Mouse (Mus musculus) spleen, adult 18-20 months (tissue): ENCODE results near the gene Ccdc15.

Source experiments
- DNase-seq, 2 experiments: peaks; one replicate each; pipeline ENCODE4 v3.0.0; 2022; ENCODE audit warnings: mixed read lengths in 2 of 2

The Ccdc15 gene

DNA sequence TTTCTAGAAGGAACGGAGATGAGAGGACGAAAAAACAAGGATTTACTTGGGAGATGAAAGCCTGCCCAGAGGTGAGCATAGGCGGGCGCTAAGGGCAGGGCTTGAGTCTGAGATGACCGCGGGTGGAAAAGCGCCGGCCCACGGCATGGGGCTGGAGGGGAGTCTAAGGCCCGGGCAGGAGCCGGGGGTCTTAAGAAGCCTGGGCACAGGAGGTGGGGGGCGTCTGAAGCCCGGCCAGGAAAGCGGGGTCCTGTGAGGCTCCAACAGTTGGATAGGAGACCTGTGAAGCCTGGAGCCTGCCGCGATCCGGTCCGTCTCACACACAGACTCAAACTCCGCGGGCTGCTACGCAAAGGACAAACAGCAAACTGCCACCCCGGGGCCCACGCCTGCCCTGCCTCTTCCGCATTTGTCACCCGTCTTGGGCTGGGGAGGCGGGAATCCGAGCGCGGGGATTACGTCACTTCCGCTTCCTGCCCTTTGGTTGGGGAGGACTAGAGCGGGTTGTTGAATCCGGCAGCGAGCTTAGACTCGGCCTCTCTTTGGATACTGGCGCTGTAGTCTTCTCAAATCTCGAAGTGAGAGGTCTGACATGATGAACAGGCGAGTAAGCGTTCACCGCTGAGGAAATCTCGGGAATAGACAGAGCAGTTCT lies at the start of gene Ccdc15:
Gene Ccdc15 (minus strand): TSS at position 445 of the 655 bp plus-strand sequence.
- peak; percentile 92 to 93 for DNase-seq

DNA sequence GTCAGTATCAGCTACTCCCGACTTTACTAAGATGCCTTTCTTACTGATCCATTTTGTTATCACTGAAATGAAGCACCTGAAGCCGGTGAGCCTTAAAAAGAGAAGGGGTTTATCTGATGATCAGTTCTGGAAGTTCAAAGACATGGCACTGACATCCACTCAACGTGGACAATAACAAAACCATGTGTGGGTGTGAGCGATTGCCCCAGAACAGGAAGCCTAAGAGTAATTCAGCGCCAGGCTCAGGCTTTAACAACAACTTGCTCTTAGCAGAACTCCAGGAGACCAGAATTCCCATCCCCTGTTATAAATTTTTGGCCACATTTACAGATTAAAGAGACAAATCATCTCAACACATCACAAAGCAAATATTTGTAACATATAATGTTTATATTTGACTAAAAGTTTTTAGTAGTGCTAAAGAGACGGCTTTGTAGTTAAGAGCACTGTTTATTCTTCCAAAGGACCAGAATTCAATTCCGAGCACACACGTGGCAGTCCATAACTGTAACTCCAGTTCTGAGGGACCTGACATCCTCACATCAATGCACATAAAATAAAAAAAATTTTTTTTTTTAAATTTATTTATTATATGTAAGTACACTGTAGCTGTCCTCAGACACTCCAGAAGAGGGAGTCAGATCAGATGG lies 45.4 kb upstream of the Ccdc15 start:
- DNase-seq, result no peak

DNA sequence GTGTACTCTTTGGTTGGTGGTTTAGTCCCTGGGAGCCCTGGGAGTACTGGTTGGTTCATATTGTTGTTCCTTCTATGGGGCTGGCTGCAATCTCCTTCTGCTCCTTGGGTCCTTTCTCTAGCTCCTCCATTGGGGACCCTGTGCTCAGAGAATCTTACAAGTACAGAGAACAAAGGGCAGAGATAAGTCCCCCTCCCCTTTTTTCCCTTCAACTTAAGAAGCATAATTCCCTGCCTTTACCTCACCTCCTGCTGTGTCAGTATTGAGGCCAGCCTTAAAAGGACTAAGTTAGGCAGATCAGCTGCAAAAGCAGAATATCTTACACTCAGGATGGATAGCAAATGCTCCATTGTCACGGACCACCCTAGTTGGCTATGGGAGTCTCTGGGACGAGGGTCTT lies 43.8 kb upstream of the Ccdc15 start:
- DNase-seq, result no peak

DNA sequence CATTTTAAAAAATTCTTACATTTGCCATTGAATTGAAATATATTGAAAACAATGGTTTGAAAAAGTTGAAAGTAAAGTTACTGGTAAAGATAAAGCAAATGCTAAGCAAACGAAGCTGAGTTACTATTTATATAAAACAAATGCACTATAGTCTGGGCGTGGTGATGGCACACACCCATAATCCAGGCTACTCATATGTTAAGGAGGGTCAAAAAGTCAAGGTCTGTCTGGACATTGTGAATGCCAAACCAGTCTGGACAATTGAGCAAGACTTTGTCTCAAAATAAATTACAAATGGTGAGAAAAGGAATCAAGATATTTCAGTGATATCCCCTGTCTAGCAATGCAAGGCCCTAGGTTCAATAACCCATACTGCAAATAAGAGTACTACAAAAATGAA lies 42.7 kb upstream of the Ccdc15 start:
- DNase-seq, result no peak

DNA sequence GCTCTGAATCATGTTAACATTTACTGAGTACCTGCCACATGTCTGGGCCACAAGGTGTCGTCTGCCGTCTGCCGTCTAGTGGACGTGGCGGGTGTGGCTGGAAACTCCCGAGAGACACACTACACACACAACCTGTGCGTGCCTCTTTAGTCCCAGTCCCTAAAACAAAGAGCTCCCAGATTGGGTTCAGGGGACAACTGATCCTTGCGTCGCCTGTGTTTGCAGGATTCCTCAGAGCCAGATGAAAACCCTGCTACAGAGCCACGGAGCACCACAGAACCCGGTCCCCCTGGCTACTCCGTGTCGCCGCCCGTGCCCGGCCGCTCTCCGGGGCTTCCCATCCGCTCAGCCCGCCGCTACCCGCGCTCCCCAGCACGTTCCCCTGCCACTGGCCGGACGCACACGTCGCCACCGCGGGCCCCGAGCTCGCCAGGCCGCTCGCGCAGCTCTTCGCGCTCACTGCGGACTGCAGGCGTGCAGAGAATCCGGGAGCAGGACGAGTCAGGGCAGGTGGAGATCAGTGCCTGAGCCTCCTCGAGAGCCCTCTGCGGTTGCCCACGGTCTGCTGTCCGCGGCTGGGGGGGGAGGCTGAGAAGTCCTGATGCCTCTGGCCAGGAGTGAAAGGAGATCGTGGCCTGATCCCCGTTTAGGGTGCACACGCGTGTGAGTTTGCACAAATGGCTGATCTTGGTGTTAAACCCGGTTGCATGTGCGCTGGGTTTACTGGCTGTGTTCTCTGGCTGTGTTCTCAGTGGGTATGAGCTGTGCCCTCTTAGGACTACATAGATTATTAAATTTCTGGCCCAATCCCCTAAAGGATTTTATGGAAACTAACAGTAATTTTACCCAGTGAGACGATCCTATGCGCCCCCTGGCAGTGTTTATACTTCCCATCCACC lies 36.3 kb upstream of the Ccdc15 start:
- DNase-seq, result peak in 1 of 2 experiments; percentile 8

DNA sequence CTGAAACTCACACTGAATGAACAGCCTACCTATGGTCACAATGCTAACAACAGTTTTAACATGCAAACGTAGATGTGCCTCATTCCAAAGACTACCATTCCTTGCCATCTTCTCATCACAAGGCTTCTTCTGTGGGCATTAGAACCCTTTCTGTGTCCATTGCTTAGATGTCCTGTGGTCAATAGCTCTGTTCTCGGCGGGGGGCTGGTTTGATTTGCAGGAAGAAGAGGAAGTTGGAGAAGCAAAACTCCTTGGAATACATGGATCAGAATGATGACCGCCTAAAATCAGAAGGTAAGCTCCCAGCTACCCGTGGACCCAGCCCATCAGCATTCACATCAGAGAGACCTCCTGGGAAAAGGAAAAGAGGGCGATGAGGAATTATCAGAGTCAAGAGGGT lies 34.9 kb upstream of the Ccdc15 start:
- DNase-seq, result no peak

DNA sequence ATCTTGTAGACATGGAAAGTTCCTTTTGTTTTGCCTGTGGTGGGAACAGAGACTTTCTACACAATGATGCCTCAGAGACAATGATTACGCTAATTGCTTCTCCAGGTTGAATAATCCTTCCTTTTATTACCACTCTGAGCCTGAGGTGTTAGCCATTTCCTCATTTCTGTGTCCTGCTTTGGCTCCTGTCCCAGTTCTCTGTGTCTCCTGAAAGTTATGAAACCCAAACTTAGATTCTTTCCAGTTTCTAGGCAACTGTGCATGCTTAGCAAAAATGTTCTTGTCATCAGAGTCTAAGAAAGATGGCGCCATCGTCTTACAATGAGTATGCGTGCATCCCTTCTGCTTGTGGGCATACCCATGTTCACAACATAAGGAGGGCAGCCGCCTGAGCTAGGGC lies 27.5 kb upstream of the Ccdc15 start:
- DNase-seq, result no peak

DNA sequence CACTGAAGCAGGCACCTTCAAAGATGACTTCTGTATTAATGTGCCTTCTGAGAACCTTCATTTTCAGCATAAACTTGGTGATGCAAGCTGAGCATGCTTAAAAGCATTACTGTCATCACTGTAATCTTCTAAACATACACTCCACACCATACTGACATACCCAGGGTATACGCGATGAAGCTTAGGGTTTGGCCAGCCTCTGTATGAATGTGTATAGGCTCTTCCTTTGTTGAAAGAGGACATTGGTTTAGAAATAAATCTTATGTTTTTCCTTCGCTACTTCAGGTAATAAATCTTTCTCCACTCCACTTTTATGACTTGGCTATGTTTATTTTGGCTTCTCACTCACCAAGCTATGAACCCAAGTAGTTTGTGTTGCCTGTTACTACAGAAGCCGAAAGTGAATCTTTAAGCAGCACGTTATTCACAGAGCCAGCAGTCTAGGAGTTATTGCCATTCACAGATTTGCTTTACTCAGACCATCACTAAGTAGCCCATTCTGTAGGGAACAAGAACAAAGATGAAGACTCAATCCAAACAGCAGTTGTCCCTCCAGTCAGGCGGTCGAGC lies 23.1 kb upstream of the Ccdc15 start:
- DNase-seq, result no peak

DNA sequence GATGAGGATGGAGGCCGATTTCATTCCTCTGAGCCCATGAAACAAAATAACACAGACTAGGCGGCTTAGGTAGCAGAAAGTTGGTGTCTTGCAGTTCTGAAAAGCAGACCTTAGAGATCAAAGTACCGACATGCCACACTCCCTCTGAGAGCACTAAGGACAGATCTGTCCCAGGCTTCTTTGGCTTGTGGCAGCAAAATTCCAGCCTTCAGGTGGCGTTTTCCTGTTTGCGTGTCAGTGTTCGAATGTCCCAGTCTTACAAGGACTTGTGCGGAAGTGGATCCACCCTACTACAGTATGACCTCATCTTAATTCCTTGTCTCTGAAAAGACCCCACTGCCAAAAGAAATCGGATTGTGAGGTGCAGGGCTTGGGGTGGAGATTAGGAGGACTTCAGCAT lies 20.6 kb upstream of the Ccdc15 start:
- DNase-seq, result no peak

DNA sequence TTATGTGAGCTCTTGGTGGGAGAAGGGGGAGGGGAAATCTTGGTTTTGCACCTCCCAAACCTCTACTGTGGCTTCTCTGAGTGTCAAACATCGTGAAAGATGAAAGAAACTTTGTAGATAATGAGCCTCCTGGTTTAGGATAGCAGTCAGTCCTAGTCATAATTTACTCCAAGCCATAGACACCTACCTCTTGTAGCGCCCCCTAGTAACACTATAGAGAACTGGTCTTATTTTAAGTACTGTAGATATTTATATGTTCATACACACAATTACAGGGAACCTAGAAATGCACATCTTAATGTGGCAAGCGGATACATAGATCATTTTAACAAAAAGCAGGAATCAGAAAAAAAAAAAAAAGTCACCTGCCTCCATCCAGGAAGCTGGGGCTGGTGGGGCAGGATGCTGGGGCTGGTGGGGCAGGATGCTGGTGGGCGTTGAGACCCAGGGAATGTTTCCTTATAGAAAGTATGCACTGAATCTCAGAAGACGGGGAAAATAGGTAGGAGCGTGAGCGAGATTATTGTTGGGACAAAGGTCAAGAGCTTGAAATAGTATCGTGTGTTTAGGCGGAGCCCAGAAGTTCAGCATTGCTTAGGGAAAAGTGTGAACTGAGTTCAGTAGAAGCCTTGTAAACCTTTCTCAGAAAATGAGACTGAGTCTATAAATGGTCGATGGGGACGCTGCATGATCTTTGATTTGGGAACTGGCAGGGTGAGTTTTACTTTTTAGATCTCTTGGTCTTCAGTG lies 20.0 kb upstream of the Ccdc15 start:
- DNase-seq, result no peak

DNA sequence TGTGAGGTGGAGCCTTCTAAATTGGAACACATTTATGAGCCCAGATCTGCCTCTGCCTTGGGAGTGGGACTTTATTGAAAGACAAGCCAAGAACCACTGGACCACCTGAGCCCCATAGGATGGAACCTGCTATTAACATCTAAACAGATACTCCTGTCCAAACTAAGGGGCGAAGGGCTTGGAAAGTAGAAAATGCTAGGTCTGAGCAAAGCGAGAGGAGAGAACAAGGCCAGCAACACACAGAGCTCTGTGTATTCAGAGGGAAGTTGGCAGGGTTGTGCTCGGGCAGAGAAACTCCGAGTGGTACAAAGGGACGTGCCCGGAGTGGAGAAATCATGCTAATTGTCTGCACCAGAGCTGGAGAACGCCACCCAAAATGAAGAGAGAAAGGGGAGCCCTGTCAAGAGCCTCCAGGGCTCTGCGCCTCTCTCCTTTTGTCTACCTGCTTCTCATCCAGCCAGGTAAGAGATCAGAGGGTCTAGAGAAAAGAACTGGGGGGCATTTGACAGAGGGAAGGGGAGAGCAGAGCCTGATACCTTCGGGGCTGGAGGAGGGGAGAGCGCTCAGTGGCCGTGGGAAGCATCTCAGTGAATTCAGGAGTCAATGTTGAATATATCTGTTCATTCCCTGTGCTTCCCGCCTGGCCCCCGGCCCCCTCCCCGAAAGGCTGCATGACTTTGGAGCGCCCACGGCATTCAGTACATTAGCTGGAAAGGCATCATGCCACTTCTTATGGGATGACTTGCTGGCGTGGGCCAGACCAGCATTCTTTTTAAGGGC lies 19.3 kb upstream of the Ccdc15 start, which contains the start of gene Hepacam:
Gene Hepacam (plus strand): TSS at position 51 of the 780 bp plus-strand sequence.
- DNase-seq, result no peak

DNA sequence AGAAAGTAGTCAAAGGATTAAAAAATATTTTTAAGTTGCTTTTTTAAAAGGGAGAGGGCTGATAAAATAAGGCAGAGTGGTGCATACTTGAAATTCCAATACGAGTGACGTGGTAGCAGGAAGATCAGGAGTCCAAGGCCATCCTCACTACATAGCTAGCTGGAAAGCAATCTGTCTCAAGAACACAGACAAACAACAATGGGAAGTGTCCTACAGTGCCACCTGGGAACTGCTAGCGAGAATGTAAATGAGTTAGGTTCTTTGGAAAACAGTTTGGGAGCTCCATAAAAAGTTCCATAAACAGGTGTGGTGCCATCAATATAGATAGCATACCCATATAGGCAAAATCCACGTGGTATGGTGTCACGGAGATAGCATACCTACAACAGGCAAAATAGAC lies 17.5 kb upstream of the Ccdc15 start:
- no peak for DNase-seq

DNA sequence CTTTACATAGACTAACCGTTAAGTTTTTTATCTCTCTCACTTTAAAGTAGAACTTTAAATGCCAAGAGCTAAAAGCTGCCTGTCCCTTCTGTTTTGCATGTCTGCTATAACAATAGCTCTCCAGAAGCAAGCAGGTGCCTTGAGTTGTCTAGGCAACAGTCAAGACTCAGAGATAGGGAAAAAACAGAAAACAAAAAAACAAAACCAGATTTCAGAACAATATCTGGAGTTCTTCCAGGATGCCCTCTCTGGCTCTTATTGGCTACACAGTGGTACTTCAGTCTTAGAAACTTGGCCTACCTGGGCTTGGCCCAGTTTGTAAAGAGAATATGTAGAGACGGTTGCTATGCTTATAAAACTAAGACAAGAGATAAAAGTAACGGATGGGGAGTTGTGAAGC lies 16.2 kb upstream of the Ccdc15 start:
- no peak for DNase-seq

DNA sequence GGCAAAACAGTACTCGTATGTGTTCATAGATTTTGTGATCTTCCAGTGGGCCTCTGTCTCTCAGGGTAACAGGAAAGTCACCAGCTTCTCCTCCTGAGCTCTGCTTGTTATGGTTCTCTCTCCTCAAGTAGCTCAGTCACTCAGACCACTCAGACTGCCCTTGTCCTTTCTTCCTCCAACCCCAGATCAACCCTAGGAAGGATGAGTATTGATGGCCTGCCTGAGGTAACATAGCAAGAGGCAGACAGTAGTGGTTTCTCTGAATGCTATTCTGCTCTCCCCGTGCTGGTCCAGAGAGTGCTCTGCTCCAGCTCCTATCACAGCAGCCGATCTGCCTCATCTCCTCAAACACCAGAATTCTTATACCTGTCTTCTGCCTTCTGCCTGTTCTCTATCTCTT lies 15.3 kb upstream of the Ccdc15 start:
- DNase-seq, result no peak

DNA sequence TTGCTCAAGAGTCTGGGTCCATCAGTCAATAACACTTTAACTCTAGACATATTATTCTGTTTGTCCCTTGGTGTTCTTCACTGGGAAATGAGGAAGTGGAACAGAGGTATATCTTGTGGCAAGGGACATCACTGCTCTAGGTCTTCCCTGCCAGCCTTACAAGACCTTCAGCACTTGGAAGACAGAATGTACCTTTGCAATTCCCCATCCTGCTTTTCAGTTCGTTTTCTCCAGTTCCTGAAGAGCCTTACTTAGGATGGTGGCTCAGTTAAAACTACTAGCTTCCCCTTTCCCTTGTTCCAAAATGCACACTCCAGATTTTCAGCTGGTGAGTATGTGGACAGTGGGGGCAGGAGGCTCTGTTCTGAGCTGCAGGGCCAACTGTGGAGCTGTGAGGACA lies 14.6 kb upstream of the Ccdc15 start:
- DNase-seq, result no peak

DNA sequence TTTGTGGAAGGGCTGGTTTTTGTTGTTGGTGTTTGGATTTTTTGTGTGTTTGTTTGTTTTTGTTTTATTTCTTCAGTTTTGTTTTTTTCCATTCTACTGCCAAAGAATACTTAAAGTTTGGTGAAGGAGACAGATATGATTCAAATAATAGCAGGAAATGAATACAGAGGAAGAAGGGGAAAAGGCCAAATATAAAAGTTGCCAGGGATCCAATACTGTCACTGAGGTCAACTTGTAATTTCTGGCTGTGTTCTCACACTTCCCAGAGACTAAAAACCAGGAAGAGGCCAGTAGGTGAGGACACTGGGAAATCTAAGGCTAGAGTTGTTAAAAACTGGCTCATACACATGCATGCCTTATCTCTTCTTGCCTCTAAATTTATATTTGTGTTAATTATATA lies 13.9 kb upstream of the Ccdc15 start:
- DNase-seq, result no peak

DNA sequence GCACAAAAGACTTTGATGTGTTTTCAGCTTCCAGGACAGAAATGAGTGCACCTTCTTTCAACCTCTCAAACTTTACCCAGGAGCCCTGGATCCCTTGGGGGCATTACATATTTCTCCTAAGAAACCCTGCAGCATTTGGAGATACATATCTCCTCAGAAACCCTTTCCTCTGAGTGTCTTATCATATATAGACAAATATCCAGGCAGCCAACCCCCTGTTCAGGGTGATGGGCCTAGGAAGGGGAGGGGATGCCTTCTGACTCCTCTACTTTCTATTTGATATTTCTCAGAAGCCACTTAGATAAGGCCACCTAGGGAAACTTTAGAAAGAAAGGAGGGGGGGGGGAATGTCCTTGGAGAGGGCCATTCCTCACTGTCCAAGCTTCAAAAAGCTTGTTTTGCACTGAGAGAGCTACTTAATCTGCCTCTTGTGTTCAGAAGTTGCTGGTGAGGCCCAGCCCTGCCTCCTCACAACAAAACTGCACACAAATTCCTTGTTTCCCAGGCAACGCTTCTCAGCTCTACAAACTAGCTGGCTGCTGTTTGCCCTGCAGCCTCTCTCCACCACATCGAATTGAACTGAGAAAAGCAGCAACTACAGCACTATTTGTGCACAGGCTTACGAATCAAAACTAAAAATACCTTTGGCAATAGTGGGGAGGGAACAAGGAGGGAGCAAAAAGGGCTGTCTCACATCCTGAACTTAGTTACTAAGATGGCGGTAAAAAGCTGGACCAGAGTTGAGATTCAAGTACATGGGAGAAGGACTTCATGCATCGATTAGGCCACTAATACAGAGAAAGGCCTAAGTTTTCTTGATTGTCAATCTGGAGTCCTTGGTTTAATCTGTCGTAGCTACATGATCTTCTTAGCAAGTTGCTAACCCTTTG lies 11.3 kb upstream of the Ccdc15 start:
- no peak for DNase-seq

DNA sequence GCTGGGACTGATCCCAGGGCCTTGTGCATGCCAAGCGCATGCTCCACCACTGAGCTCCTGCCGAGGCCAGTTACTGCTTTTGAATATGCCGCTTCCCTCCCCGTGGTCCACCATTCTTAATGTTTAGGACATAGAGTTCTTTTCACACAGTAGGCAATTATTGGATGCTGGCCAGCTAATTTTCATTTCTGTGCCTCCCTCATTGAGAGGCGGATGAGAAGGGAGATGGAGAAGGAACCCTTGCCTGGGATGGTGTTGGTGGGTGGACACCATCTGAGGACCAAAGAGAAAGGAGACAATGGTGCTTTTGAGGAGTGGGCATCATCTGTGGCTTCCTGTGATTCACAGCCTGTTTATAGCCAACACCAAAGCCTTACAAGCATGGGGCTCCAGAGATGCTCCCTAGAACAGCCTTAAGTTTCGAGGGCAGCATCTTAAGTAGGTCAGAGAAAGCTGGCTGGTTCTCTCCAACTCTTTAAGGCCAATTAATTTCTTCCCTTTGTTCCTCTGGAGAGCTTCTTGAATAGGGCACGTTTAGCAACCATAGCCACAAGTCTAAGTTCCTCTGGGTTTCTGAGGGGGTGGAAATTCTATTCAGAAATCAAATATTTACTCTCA lies 10.6 kb upstream of the Ccdc15 start:
- no peak for DNase-seq

DNA sequence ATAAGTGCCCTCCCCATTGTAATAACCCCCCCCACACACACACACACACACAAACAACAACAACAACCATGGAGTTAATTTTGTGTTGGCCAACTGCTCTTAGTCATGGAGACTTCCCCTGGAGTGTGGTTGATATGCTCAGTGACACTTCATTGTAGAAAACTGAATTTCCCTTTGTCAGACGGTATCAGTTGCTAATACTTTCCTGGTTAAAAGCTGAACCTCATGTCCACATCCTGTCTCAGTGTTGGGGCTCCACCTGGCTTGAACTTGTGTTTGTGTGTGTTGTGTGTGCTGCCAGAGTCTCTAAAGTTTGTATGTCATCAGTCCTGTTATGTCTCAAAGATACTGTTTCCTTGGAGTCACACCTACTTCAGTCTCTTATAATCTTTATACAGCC lies 6.3 kb upstream of the Ccdc15 start:
- no peak for DNase-seq

DNA sequence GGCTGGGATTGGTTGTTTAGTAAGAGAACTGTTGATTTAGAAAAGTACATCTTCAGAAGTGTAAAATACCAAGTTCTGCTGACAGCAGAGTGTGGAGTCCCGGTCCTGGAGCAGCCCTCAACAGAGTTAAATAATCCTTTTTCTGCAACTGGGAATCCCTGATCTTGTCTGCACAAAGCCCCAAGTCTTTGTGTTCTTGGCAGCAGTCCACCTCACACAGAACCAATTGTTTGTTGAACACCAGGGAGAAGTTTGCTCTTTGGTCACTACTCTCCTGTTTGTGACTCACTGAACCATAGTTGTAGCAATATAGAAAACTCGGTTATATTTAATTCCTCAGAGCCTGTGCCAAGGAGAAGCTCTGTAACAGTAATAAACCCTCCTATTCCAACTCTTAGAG lies 3.0 kb upstream of the Ccdc15 start:
- no peak for DNase-seq
